Mouse (Mus musculus): ENCODE measurements around the gene Cdkl3. TPM values are rescaled to one million over a fixed set of nuclear protein-coding genes. Genes with fewer than 3 reads are reported as not detected.
A peak's percentile ranks its signal among the peaks of the same experiment; 100 is the strongest.

Gene Cdkl3
- polyA plus RNA-seq (2015; fragmentation: Nextera tagmentation; extraction: Ambion mirVana): 0.78 and 1.3 TPM in 2 replicates

DNA sequence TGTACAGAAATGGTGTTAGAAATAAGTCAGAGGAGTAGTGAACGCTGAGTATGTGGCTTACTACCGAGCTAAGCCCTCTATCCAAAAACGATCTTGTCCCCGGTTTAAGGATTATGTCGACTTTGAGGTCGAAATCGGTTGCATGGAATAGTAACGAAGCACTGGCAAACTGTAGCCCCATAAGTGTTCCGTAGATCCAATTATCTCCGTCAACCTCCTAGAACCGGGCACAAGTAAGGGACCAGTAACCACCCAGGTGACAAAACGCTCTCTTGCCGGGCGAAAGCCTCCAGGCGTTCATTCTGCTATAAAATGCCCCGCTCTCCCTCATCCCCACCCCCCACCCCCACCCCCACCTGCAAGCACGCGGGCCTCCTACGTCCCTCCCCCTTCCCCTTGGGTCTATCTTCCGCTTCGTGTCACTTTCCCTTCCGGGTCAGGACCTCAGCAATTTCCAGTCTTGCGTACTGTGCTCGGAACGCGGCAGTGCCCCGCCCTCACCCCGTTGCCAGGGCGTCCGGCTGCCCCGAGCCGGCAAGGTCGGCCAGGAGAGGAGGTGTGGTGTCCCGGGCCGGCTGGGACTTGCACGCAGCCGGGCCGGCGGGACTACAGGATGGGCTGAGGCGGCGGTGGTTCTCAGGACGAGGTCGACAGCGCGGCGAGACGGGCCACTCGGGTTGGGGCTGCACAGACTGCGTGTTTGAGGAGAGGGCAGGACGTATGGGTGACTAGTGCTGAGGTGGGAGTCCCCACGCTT lies at the start of gene Cdkl3:
TSS of gene Cdkl3 (plus strand) at position 450 of the 757 bp plus-strand sequence.
- WGBS (ENCODE audit: insufficient replicate concordance): under 1% methylated on average over 51 of the region's 51 CpGs
- peak; percentile 83 for ATAC-seq (ENCODE audit: insufficient read depth)
- H3K36me3 ChIP-seq (replicated peaks): no peaks in the 10 kb centered on the region
- peak within 1 kb of the TSS; percentile 74 for H3K4me3 ChIP-seq (replicated peaks)
- peak within 1 kb of the TSS; percentile 87 for H3K27ac ChIP-seq (replicated peaks)
- H3K9ac ChIP-seq: peak within 1 kb of the TSS; percentile 79
- H3K4me1 ChIP-seq (replicated peaks): peaks cover 51% of the 10 kb centered on the region
- H3K9me3 ChIP-seq (replicated peaks): no peaks in the 10 kb centered on the region
- H3K4me2 ChIP-seq: peak within 1 kb of the TSS; percentile 88
- no peaks in the 10 kb centered on the region for H3K27me3 ChIP-seq

DNA sequence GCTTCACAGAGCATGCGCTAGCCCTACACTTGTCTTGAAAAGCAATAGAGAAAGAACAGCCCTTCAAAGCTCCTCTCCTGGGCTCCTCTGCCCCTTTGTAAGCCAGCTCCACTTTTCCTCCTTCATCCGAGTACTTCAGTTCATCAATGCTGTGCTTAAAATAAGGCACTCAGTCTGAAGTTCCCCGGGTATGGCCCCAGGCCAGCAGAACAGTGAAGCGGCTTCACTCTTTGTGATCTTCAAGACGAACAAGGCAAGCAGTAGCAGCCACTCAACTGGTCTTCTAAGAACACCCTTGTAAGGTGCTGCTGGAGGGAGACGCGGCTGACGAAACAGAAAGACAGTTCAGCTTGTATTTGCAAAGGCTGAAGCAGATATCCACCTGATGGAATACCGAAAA lies 47.9 kb upstream of the Cdkl3 start:
- H3K4me1 ChIP-seq (replicated peaks): 0 out of 2 replicates have a peak, but pooled peaks cover 6% of the 10 kb centered on the region
- no peaks in the 10 kb centered on the region for H3K27me3 ChIP-seq
- H3K9ac ChIP-seq: no peak overlapping the region
- H3K27ac ChIP-seq (replicated peaks): no peak overlapping the region
- no peak overlapping the region for H3K4me3 ChIP-seq (replicated peaks)
- 62% methylated on average over 9 of the region's 9 CpGs for whole genome bisulfite sequencing (ENCODE audit: insufficient replicate concordance)
- no peaks in the 10 kb centered on the region for H3K36me3 ChIP-seq (replicated peaks)
- no peak for ATAC-seq (ENCODE audit: insufficient read depth)
- H3K4me2 ChIP-seq: no peak overlapping the region
- no peaks in the 10 kb centered on the region for H3K9me3 ChIP-seq (replicated peaks)

- Histone ChIP-seq H3K27ac (replicated peaks) (no peak overlapping the region), H3K36me3 (replicated peaks) (no peaks in the 10 kb centered on the region), H3K4me2 (no peak overlapping the region), H3K4me1 (replicated peaks) (no peaks in the 10 kb centered on the region), H3K27me3 (no peaks in the 10 kb centered on the region), H3K9me3 (replicated peaks) (no peaks in the 10 kb centered on the region), H3K4me3 (replicated peaks) (no peak overlapping the region), H3K9ac (no peak overlapping the region)
- ATAC-seq (ENCODE audit: insufficient read depth): no peak
- 69% methylated on average over 4 of the region's 4 CpGs for WGBS (ENCODE audit: insufficient replicate concordance)
Measured at GRCm38 (mm10) chr11:51957760-51958159, 46.3 kb upstream of the Cdkl3 start.

DNA sequence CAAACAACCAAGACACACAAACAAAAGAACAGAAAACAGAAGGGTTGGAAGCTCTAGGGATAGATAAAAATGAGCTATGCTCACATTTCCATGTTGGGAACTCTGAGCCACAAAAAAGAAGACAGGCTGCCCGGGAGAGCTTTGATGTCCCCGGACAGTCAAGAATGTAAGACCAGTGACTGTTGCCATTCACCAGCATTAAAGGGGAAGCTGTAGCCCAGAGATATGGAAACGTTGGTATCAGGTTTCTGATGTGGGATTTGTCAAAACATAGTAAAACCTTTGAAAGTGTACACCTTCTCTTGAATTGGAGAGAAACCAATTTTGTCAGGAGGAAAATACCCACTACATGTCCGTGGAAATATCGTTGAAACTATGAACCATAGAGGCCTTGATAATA lies 44.5 kb upstream of the Cdkl3 start:
- no peaks in the 10 kb centered on the region for H3K36me3 ChIP-seq (replicated peaks)
- no peak for ATAC-seq (ENCODE audit: insufficient read depth)
- H3K27me3 ChIP-seq: no peaks in the 10 kb centered on the region
- no peak overlapping the region for H3K27ac ChIP-seq (replicated peaks)
- H3K4me3 ChIP-seq (replicated peaks): no peak overlapping the region
- WGBS (ENCODE audit: insufficient replicate concordance): 66% methylated on average over 5 of the region's 5 CpGs
- no peak overlapping the region for H3K4me2 ChIP-seq
- H3K4me1 ChIP-seq (replicated peaks): no peaks in the 10 kb centered on the region
- no peak overlapping the region for H3K9ac ChIP-seq
- no peaks in the 10 kb centered on the region for H3K9me3 ChIP-seq (replicated peaks)

DNA sequence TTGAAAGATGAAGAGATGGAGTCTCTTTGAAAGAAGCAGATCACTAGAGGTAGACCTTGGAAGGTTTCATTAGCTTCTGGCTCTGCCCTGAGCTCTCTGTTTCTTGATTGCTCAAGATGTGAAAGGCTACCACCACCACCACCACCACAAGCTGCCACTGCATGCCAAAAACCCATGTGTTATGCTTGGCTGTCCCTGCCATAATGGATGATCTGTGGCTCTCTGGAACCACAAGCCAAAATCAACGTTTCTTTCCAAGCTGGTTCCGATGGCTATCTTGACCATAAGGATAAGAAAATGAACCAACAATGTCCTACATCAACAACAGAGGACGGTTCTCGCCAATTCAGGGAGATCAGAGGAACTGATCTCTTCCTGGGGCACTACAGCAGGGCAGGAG lies 44.0 kb upstream of the Cdkl3 start:
- H3K4me2 ChIP-seq: no peak overlapping the region
- H3K4me1 ChIP-seq (replicated peaks): no peaks in the 10 kb centered on the region
- 54% methylated on average over 4 of the region's 4 CpGs for WGBS (ENCODE audit: insufficient replicate concordance)
- no peak for ATAC-seq (ENCODE audit: insufficient read depth)
- H3K27me3 ChIP-seq: no peaks in the 10 kb centered on the region
- no peak overlapping the region for H3K9ac ChIP-seq
- no peaks in the 10 kb centered on the region for H3K36me3 ChIP-seq (replicated peaks)
- no peak overlapping the region for H3K4me3 ChIP-seq (replicated peaks)
- no peaks in the 10 kb centered on the region for H3K9me3 ChIP-seq (replicated peaks)
- H3K27ac ChIP-seq (replicated peaks): no peak overlapping the region

DNA sequence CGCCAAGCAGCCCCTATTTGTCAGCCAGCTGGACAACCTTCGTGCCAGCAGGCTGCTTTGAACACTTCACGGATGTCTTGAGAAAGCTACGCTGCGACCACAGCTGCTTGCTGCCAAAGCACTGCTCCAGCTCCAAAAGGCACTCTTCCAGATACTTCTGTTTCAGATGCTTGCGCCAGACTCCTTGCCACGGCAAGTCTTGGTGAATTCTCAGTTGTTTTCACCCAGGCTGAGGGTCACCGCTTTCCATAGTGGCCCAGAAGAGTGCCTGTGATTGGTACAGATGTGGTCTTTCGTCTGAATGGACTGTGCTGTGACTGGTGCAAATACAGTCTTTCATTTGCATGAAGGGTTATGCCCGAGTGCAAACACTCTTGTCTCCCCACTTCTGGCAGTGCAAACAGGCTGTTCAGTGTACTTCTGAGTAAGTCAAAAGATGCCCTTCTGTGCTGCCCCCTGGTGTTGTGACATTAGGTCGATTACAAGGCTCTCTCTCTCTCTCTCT lies 43.0 kb upstream of the Cdkl3 start:
- ATAC-seq (ENCODE audit: insufficient read depth): no peak
- no peak overlapping the region for H3K4me3 ChIP-seq (replicated peaks)
- no peaks in the 10 kb centered on the region for H3K4me1 ChIP-seq (replicated peaks)
- H3K27ac ChIP-seq (replicated peaks): no peak overlapping the region
- H3K36me3 ChIP-seq (replicated peaks): no peaks in the 10 kb centered on the region
- H3K4me2 ChIP-seq: no peak overlapping the region
- H3K9me3 ChIP-seq (replicated peaks): no peaks in the 10 kb centered on the region
- H3K9ac ChIP-seq: no peak overlapping the region
- no peaks in the 10 kb centered on the region for H3K27me3 ChIP-seq
- WGBS (ENCODE audit: insufficient replicate concordance): 51% methylated on average over 11 of the region's 11 CpGs

DNA sequence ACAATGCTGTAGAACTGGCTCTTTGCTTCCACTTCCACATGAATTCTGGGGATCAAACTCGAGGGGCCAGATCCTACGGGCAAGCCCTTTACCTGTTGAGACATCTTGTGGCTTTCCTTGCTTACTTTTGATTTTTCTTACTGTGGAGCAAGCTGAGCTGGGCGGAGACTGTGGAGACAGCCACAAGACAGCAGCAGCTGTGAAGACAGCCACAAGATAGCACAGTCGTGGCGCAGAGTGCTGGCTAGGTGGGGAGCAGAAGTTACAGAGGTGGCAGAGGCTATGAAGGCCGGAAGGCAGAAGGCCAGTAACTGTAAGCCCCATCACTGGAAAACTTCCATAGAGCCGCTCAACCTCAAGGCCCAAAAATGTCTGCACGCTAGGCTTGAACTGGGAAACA lies 42.3 kb upstream of the Cdkl3 start:
- H3K4me3 ChIP-seq (replicated peaks): no peak overlapping the region
- no peak overlapping the region for H3K4me2 ChIP-seq
- no peak overlapping the region for H3K9ac ChIP-seq
- H3K36me3 ChIP-seq (replicated peaks): no peaks in the 10 kb centered on the region
- H3K9me3 ChIP-seq (replicated peaks): no peaks in the 10 kb centered on the region
- peaks cover 1% of the 10 kb centered on the region; the same call in 1 of the 2 replicates for H3K4me1 ChIP-seq (replicated peaks)
- no peaks in the 10 kb centered on the region for H3K27me3 ChIP-seq
- no peak for ATAC-seq (ENCODE audit: insufficient read depth)
- no peak overlapping the region for H3K27ac ChIP-seq (replicated peaks)
- 45% methylated on average over 8 of the region's 8 CpGs for WGBS (ENCODE audit: insufficient replicate concordance)

DNA sequence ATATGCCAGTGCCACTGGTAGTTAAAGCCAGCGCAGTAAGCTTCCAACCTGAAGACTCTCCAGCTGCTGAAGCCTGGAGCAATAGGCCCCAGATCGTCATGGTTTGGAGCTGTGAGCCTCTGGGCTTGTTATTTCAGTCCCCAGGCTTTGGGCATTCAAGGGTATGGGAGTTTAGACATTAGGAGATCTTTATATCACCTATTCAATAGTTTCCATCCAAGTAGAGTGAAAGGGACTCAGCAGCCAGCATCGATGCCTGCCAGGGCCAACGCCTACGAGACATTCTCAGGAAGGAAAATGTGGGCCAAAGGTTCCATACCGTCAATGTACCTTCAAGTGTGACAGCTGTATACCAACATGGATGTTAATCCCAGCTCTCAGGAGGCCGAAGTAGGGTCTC lies 41.7 kb upstream of the Cdkl3 start:
- Histone ChIP-seq H3K9ac (no peak overlapping the region), H3K27ac (replicated peaks) (no peak overlapping the region), H3K9me3 (replicated peaks) (no peaks in the 10 kb centered on the region), H3K4me3 (replicated peaks) (no peak overlapping the region), H3K4me2 (no peak overlapping the region), H3K36me3 (replicated peaks) (no peaks in the 10 kb centered on the region), H3K4me1 (replicated peaks) (peaks cover 6% of the 10 kb centered on the region), H3K27me3 (no peaks in the 10 kb centered on the region)
- no peak for ATAC-seq (ENCODE audit: insufficient read depth)
- 70% methylated on average over 7 of the region's 7 CpGs for WGBS (ENCODE audit: insufficient replicate concordance)

DNA sequence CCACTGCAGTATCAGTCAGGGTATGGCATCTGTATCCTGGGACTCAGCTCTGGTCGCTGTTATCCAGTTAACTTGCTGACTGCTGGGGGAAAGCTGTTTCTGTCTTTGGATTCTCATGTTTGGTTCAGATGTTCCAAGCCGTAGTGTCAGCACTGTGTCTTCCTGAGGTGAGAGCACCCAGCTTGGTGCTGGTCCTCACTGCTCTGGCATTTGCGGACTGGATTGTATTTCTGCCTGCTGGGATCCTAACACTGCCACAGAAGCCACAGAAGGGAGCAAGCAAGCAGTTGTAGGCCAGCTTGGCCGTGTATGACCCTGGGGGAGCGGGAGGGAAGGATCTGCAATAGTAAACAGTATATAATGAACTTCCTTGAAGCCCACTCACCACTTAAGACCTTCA lies 37.4 kb upstream of the Cdkl3 start:
- Histone ChIP-seq H3K4me1 (replicated peaks) (peaks cover 22% of the 10 kb centered on the region), H3K4me3 (replicated peaks) (no peak overlapping the region), H3K27ac (replicated peaks) (no peak overlapping the region), H3K9ac (no peak overlapping the region), H3K9me3 (replicated peaks) (no peaks in the 10 kb centered on the region), H3K36me3 (replicated peaks) (peaks cover 21% of the 10 kb centered on the region), H3K4me2 (no peak overlapping the region), H3K27me3 (no peaks in the 10 kb centered on the region)
- no peak for ATAC-seq (ENCODE audit: insufficient read depth)
- 71% methylated on average over 5 of the region's 5 CpGs for WGBS (ENCODE audit: insufficient replicate concordance)

GRCm38 (mm10) chr11:51967443-51968401 lies 36.3 kb upstream of the Cdkl3 start, which contains the start of gene Cdkn2aipnl:
Cdkn2aipnl (plus strand) TSS chr11:51967661.
- WGBS (ENCODE audit: insufficient replicate concordance): under 1% methylated on average over 63 of the region's 63 CpGs
- Histone ChIP-seq H3K9ac (peak within 1 kb of the TSS; percentile 79), H3K36me3 (replicated peaks) (peaks cover 32% of the 10 kb centered on the region), H3K4me3 (replicated peaks) (peak within 1 kb of the TSS; percentile 73), H3K9me3 (replicated peaks) (no peaks in the 10 kb centered on the region), H3K27ac (replicated peaks) (peak within 1 kb of the TSS; percentile 64), H3K27me3 (no peaks in the 10 kb centered on the region), H3K4me2 (peak within 1 kb of the TSS; percentile 97), H3K4me1 (replicated peaks) (peaks cover 22% of the 10 kb centered on the region)
- peak; percentile 92 for ATAC-seq (ENCODE audit: insufficient read depth)

DNA sequence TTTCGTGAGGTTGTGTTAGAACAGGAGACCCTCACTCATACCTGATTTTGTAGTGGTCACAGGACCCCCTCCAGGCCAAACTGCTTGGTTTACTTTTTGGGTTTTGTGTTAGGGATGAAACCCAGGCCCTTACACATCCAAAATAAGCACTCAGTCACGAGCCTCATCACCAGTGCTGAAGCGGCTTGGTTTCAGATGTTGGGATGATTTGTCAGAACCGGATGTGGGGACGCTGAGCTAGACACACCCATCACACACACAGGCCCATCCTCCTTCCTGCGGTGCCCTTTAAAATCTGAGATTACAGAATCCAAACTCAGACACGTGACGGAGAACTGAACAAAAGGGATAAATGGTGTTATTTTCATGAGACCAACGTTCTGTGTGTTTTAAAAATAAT lies 35.1 kb upstream of the Cdkl3 start:
- 69% methylated on average over 9 of the region's 9 CpGs for WGBS (ENCODE audit: insufficient replicate concordance)

More for the DNA sequence above, 35.1 kb upstream of the Cdkl3 start:
- ATAC-seq (ENCODE audit: insufficient read depth): no peak
- no peak overlapping the region for H3K9ac ChIP-seq
- H3K27me3 ChIP-seq: no peaks in the 10 kb centered on the region
- peak overlapping the region; percentile 73 for H3K4me3 ChIP-seq (replicated peaks)
- no peak overlapping the region for H3K27ac ChIP-seq (replicated peaks)
- H3K36me3 ChIP-seq (replicated peaks): peaks cover 41% of the 10 kb centered on the region
- H3K4me2 ChIP-seq: peak overlapping the region; percentile 97
- H3K4me1 ChIP-seq (replicated peaks): peaks cover 22% of the 10 kb centered on the region
- no peaks in the 10 kb centered on the region for H3K9me3 ChIP-seq (replicated peaks)

Measured in liver, embryonic 15.5 days (tissue).